Mouse (Mus musculus) testis, postnatal 14 days (tissue): ENCODE data around the gene Spryd3.
"Not testable (repeated sequence)": the region's sequence is repeated elsewhere in the genome, so short reads cannot be mapped to it uniquely, and the experiment has no call there.

Experiments used
- DNase-seq: peaks from one replicate; pipeline ENCODE4 v3.0.0; 2021; ENCODE audit warnings: low spot score

Gene Spryd3

GRCm38 (mm10) chr15:102099260-102099659, 36.8 kb downstream of the Spryd3 start:
- no peak for DNase-seq

GRCm38 (mm10) chr15:102097991-102098555, 38.0 kb downstream of the Spryd3 start:
- no peak for DNase-seq

- no peak for DNase-seq
Observed at GRCm38 (mm10) chr15:102097147-102097915, 38.7 kb downstream of the Spryd3 start.

GRCm38 (mm10) chr15:102094988-102095387, 41.0 kb downstream of the Spryd3 start:
- no peak for DNase-seq

GRCm38 (mm10) chr15:102094157-102094556, 41.9 kb downstream of the Spryd3 start:
- DNase-seq = no peak

- no peak for DNase-seq
Observed at GRCm38 (mm10) chr15:102092222-102092621, 43.8 kb downstream of the Spryd3 start.

- no peak for DNase-seq
Observed at GRCm38 (mm10) chr15:102091688-102092087, 44.3 kb downstream of the Spryd3 start.

GRCm38 (mm10) chr15:102091063-102091679, 44.9 kb downstream of the Spryd3 start:
- no peak for DNase-seq

GRCm38 (mm10) chr15:102089914-102090585, 46.0 kb downstream of the Spryd3 start:
- DNase-seq = no peak

- no peak for DNase-seq
Observed at GRCm38 (mm10) chr15:102083028-102083427, 53.0 kb downstream of the Spryd3 start.

GRCm38 (mm10) chr15:102082148-102082547, 53.9 kb downstream of the Spryd3 start:
- no peak for DNase-seq

- no peak for DNase-seq
Observed at GRCm38 (mm10) chr15:102080429-102080828, 55.6 kb downstream of the Spryd3 start.

GRCm38 (mm10) chr15:102079924-102080323, 56.1 kb downstream of the Spryd3 start:
- not testable (repeated sequence) for DNase-seq

- DNase-seq = no peak
Observed at GRCm38 (mm10) chr15:102079221-102079620, 56.8 kb downstream of the Spryd3 start.

GRCm38 (mm10) chr15:102077111-102077677, 58.8 kb downstream of the Spryd3 start:
- no peak for DNase-seq

GRCm38 (mm10) chr15:102074876-102075585, 61.0 kb downstream of the Spryd3 start:
- DNase-seq = no peak

- DNase-seq = peak; percentile 88
Observed at GRCm38 (mm10) chr15:102074070-102074731, 61.8 kb downstream of the Spryd3 start.

- peak; percentile 99 for DNase-seq
Observed at GRCm38 (mm10) chr15:102073559-102074069, 62.4 kb downstream of the Spryd3 start, which contains the start of gene Eif4b. Gene Eif4b (plus strand): TSS chr15:102073773.

GRCm38 (mm10) chr15:102072963-102073558, 63.0 kb downstream of the Spryd3 start:
- DNase-seq = no peak
